Comparison of ENCODE assay signal across 10 mouse cellular contexts in the genomic region with DNA sequence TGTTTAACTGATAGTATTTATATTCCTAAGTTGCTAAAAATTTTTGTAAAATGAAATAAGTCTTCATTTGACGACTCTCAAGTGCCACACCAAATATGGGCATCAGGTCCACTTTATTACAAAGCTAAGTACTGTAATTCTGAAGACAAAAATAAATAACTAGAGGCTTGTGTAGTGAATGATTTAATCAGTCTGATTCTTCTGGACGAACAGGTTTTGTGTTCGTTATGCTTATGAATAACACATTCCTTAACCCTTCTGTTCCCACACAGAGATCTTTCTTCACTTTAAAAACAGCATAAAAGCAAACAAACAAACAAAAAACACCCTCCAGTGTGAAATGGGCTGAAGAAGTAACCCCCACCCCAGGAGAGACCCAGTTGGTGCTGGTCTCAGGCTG. TPM values are rescaled to one million over a fixed set of nuclear protein-coding genes. Genes with fewer than 3 reads are reported as not detected.
DNase-seq lines count a peak whose midpoint lies in the region; ATAC-seq and TF ChIP-seq lines count a peak whose summit lies in the region.
"Had no signal": no experiment of that assay in that cellular context is flagged by ENCODE, and none has a peak within 500 bp of the region (broad histone marks: within the 10 kb centered on the region; RNA-seq: fewer than 3 reads in every experiment).

No protein-coding gene starts in this region.

- no peak overlapping the region for H3K4me3 ChIP-seq in heart, postnatal 0 days (ENCODE audit: low read depth, low read length)
- H3K4me3 ChIP-seq in lung, postnatal 0 days (ENCODE audit: low read depth, low read length): no peak overlapping the region
- no peak overlapping the region for H3K4me3 ChIP-seq in brown adipose tissue, adult 24 weeks (ENCODE audit: insufficient read depth, low read depth, low read length)
- H3K4me3 ChIP-seq in limb, embryonic 12.5 days (replicated peaks): no peak overlapping the region
- H3K4me3 ChIP-seq: liver, embryonic 13.5 days had no signal

- peak overlapping the region; percentile 35; the same call in 1 of the 2 replicates for H3K27ac ChIP-seq in heart, postnatal 0 days (ENCODE audit: low read depth)
- H3K27ac ChIP-seq in lung, postnatal 0 days (ENCODE audit: low read length): peak overlapping the region; percentile 78
- peak overlapping the region; percentile 36 for H3K27ac ChIP-seq in brown adipose tissue, adult 24 weeks (replicated peaks; ENCODE audit: low read depth, low read length)
- peak overlapping the region; percentile 67 for H3K27ac ChIP-seq in limb, embryonic 12.5 days
- H3K27ac ChIP-seq: liver, embryonic 13.5 days had no signal

- no peak for TF ChIP-seq CTCF in heart, postnatal 0 days (IDR thresholded peaks at IDR 0.05; ENCODE audit: low read depth)
- TF ChIP-seq CTCF in lung, postnatal 0 days (IDR thresholded peaks at IDR 0.05): no peak

- no peak for TF ChIP-seq EP300 in heart, postnatal 0 days (IDR thresholded peaks at IDR 0.05; ENCODE audit: low read depth)
- TF ChIP-seq EP300 in lung, postnatal 0 days (IDR thresholded peaks at IDR 0.05): no peak

- H3K9me3 ChIP-seq in heart, postnatal 0 days (replicated peaks; ENCODE audit: control insufficient read depth, low read length): no peaks in the 10 kb centered on the region
- no peaks in the 10 kb centered on the region for H3K9me3 ChIP-seq in lung, postnatal 0 days (ENCODE audit: low read length)
- no peaks in the 10 kb centered on the region for H3K9me3 ChIP-seq in limb, embryonic 12.5 days
- H3K9me3 ChIP-seq: liver, embryonic 13.5 days had no signal

- no peak for ATAC-seq in heart, postnatal 0 days (ENCODE audit: insufficient read depth, low read depth)
- ATAC-seq in lung, postnatal 0 days: peak; percentile 31
- ATAC-seq in limb, embryonic 12.5 days (ENCODE audit: insufficient number of reproducible peaks, insufficient read depth, low FRiP score, low TSS enrichment, low read depth): no peak

- no peak overlapping the region for H3K4me2 ChIP-seq in heart, postnatal 0 days (ENCODE audit: low read depth, low read length)
- H3K4me2 ChIP-seq in lung, postnatal 0 days (replicated peaks; ENCODE audit: low read depth, low read length): peak overlapping the region; percentile 14; the same call in 1 of the 2 replicates
- no peak overlapping the region for H3K4me2 ChIP-seq in limb, embryonic 12.5 days
- H3K4me2 ChIP-seq: liver, embryonic 13.5 days had no signal

- no peaks in the 10 kb centered on the region for H3K4me1 ChIP-seq in heart, postnatal 0 days (ENCODE audit: control insufficient read depth, insufficient read depth)
- peaks cover 10% of the 10 kb centered on the region; the same call in 1 of the 2 replicates for H3K4me1 ChIP-seq in lung, postnatal 0 days (ENCODE audit: insufficient read depth, low read depth, low read length)
- peaks cover 6% of the 10 kb centered on the region; the same call in 1 of the 2 replicates for H3K4me1 ChIP-seq in brown adipose tissue, adult 24 weeks (ENCODE audit: control insufficient read depth, insufficient read depth, insufficient read length, low read length)
- peaks cover 24% of the 10 kb centered on the region for H3K4me1 ChIP-seq in limb, embryonic 12.5 days (replicated peaks)

- 45% methylated on average over 3 of the region's 3 CpGs for whole genome bisulfite sequencing in heart, postnatal 0 days
- 29% methylated on average over 3 of the region's 3 CpGs for WGBS in lung, postnatal 0 days
- 36% methylated on average over 3 of the region's 3 CpGs for WGBS in limb, embryonic 12.5 days

- H3K9ac ChIP-seq in heart, postnatal 0 days (replicated peaks; ENCODE audit: low read depth, low read length): no peak overlapping the region
- no peak overlapping the region for H3K9ac ChIP-seq in lung, postnatal 0 days (replicated peaks; ENCODE audit: low read depth)
- H3K9ac ChIP-seq in limb, embryonic 12.5 days (replicated peaks): no peak overlapping the region
- H3K9ac ChIP-seq: liver, embryonic 13.5 days had no signal

- H3K27me3 ChIP-seq in heart, postnatal 0 days (ENCODE audit: control insufficient read depth, insufficient read depth, low read length): no peaks in the 10 kb centered on the region
- no peaks in the 10 kb centered on the region for H3K27me3 ChIP-seq in lung, postnatal 0 days (replicated peaks; ENCODE audit: insufficient read depth, low read length)
- no peaks in the 10 kb centered on the region for H3K27me3 ChIP-seq in limb, embryonic 12.5 days
- H3K27me3 ChIP-seq: liver, embryonic 13.5 days had no signal

- H3K36me3 ChIP-seq in heart, postnatal 0 days (replicated peaks; ENCODE audit: control insufficient read depth, insufficient read depth, low read length): peaks cover 23% of the 10 kb centered on the region
- no peaks in the 10 kb centered on the region for H3K36me3 ChIP-seq in lung, postnatal 0 days (ENCODE audit: insufficient read depth, low read length)
- H3K36me3 ChIP-seq in limb, embryonic 12.5 days: peaks cover 53% of the 10 kb centered on the region

- intact Hi-C loops in heart, postnatal 14 days (cut with DNase I): loop anchor here (5.0 kb wide), 1 partner anchor 44 kb away; no protein-coding TSS in a partner anchor
- intact Hi-C loops in left cerebral cortex, postnatal 4 days (cut with DNase I): no loop called here

- no peak for DNase-seq in heart, postnatal 0 days (ENCODE audit: low spot score)
- no peak for DNase-seq in heart, postnatal 14 days
- DNase-seq in lung, postnatal 0 days (ENCODE audit: low spot score): peak; percentile 86
- no peak for DNase-seq in lung, postnatal 25 days (ENCODE audit: low spot score)
- DNase-seq in left cerebral cortex, postnatal 4 days: no peak
- DNase-seq: cerebellum, adult 2 months; liver, embryonic 13.5 days; thymus, postnatal 14 days had no signal

RNA-seq across cellular contexts. Expression of a gene that starts 40.4 kb away (rescaled TPM):
- 14.5 and 24.2 TPM in 2 replicates for total RNA-seq in heart, postnatal 0 days (2014; rRNA removed; ENCODE audit: low replicate concordance)
- polyA plus RNA-seq in heart, postnatal 0 days (2015; fragmentation: Nextera tagmentation; extraction: Ambion mirVana): 11.4 and 16.7 TPM in 2 replicates
- 10 to 100 TPM; 25.6 to 26.0 TPM for total RNA-seq in heart, postnatal 14 days (2021)
- 42.8 and 50.8 TPM in 2 replicates for polyA plus RNA-seq in lung, postnatal 0 days (2015; fragmentation: Nextera tagmentation; extraction: Ambion mirVana)
- polyA plus RNA-seq in brown adipose tissue, adult 24 weeks (2012; ENCODE audit: insufficient read depth, insufficient read length, missing spikeins): 5.0 and 8.5 TPM in 2 replicates
- polyA plus RNA-seq in limb, embryonic 12.5 days (2016; fragmentation: Nextera tagmentation; extraction: Ambion mirVana): 45.2 and 48.0 TPM in 2 replicates
- 10 to 100 TPM; 28.7 to 31.5 TPM for total RNA-seq in left cerebral cortex, postnatal 4 days (2021)
